Mouse (Mus musculus): ENCODE results near the gene Has3.

GRCm38 (mm10) chr8:106892806-106893451 lies 22.9 kb downstream of the Has3 start:
- TF ChIP-seq CTCF (IDR thresholded peaks at IDR 0.05; ENCODE audit: low read depth, low read length) = no peak
- TF ChIP-seq POLR2A (IDR thresholded peaks at IDR 0.05; ENCODE audit: insufficient read depth, low read length) = no peak
